Mouse (Mus musculus): ENCODE data around the gene Kif12. TPM values are rescaled to one million over a fixed set of nuclear protein-coding genes. Genes with fewer than 3 reads are reported as not detected.

The Kif12 gene
- total RNA-seq (2023): not detected

GRCm38 (mm10) chr4:63171969-63172685 is at the start of gene Kif12:
Gene Kif12 (minus strand): TSS chr4:63172131.

GRCm38 (mm10) chr4:63213907-63214621 is 42.1 kb upstream of the Kif12 start, which contains the start of gene Col27a1:
Gene Col27a1 (plus strand): TSS chr4:63214004.

DNA sequence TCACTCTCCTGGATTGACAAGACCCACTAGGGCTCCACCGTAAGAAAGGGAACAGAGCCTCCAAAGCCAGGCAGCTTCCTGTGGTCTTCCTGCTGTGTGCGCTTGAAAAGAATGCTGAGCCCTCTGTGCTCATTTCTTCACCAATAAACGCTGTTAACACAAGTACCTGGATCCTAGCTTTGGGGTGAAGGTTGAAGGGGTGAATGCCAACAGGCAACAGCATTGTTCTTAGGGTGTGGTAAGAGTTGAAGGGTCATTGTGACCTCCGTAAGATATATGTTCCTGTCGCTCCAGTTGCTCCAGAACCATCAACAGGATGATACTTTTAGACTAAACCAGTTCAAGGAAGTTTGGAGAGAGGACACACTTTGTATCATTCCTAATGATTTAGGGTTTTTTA is 17.2 kb downstream of the Kif12 start, which contains the start of gene Ambp:
Gene Ambp, minus strand, starts transcription at position 101 of the 400 bp plus-strand sequence.

Other genes starting within 250 kb of the Kif12 start
- gene Zfp618, start 206.6 kb downstream of the Kif12 start, total RNA-seq (2023): not detected
- gene Ambp, start 17.3 kb downstream of the Kif12 start, total RNA-seq (2023): not detected
- 10 to 100 TPM in 1 of 2 experiments, 1 to 10 TPM in 1; 8.7 to 10.4 TPM for gene Col27a1, start 41.9 kb upstream of the Kif12 start, total RNA-seq (2023)
- not detected for gene Orm1, start 172.4 kb upstream of the Kif12 start, total RNA-seq (2023)
- not detected for gene Orm3, start 184.0 kb upstream of the Kif12 start, total RNA-seq (2023)
- not detected for gene Orm2, start 190.3 kb upstream of the Kif12 start, total RNA-seq (2023)
- gene Akna, start 231.2 kb upstream of the Kif12 start, total RNA-seq (2023): 100 to 1,000 TPM; 272 to 376 TPM